16 mouse cellular contexts compared by ENCODE assay signal in the genomic region with DNA sequence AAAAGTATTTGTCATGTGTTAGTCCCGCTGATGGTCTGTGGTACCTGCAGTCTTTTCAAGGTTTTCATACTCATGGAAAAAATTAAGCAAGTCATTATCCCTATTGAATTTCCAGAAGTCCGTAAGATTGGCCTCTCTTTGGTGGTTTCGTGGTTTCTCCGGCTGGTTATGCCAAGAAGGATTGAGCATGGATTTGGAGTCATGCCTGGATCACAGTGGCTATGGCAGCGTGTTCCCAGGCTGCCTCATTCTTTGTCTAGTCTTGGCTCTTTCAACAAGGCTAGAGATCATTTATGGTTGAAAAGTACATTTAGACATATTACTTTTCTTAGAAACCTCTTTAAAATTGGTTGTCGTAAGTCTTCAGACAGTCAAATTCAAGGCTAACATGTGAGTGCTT.
DNase-seq lines count a peak whose midpoint lies in the region; ATAC-seq and TF ChIP-seq lines count a peak whose summit lies in the region.
"Had no signal": no experiment of that assay in that cellular context is flagged by ENCODE, and none has a peak within 500 bp of the region (broad histone marks: within the 10 kb centered on the region; RNA-seq: fewer than 3 reads in every experiment).

No protein-coding gene starts in this region.

- H3K79me2 ChIP-seq in myocyte (ENCODE audit: control insufficient read depth, insufficient read depth): no peaks in the 10 kb centered on the region

- no peak for ATAC-seq in kidney, embryonic 14.5 days (ENCODE audit: low FRiP score, low TSS enrichment)
- ATAC-seq: activated CD4-positive, CD25-positive, alpha-beta regulatory T cell, adult 4 months; forebrain, postnatal 0 days; inflammation-experienced regulatory T-cells, adult 6 months; liver, embryonic 12.5 days had no signal

- intact Hi-C loops in left cerebral cortex, postnatal 4 days (cut with DNase I): no loop called here
- intact Hi-C loops in left cerebral cortex, postnatal 10 days (cut with DNase I): no loop called here

- no peak overlapping the region for H3K4me3 ChIP-seq in myocyte
- no peak overlapping the region for H3K4me3 ChIP-seq in kidney, embryonic 14.5 days (ENCODE audit: low read length)
- H3K4me3 ChIP-seq: liver, embryonic 12.5 days; lung, embryonic 15.5 days had no signal

- H3K4me1 ChIP-seq in kidney, embryonic 14.5 days (ENCODE audit: control insufficient read depth, insufficient read depth, low read length): no peaks in the 10 kb centered on the region
- H3K4me1 ChIP-seq: lung, embryonic 15.5 days had no signal

- no peaks in the 10 kb centered on the region for H3K36me3 ChIP-seq in myocyte (ENCODE audit: control insufficient read depth, insufficient read depth)
- H3K36me3 ChIP-seq in kidney, embryonic 14.5 days (ENCODE audit: control insufficient read depth, insufficient read depth, low read length): 0 out of 2 replicates have a peak, but pooled peaks cover 8% of the 10 kb centered on the region
- H3K36me3 ChIP-seq: liver, embryonic 12.5 days; lung, embryonic 15.5 days had no signal

- H3K27me3 ChIP-seq in myocyte (ENCODE audit: control insufficient read depth, insufficient read depth, insufficient read length): no peaks in the 10 kb centered on the region
- no peaks in the 10 kb centered on the region for H3K27me3 ChIP-seq in kidney, embryonic 14.5 days (ENCODE audit: control insufficient read depth, insufficient read depth, low read length)
- H3K27me3 ChIP-seq: liver, embryonic 12.5 days; lung, embryonic 15.5 days had no signal

- no peak for TF ChIP-seq POLR2A in myocyte (IDR thresholded peaks at IDR 0.05; ENCODE audit: insufficient read length, low read depth)

- peak overlapping the region; percentile 33 for H3K4me2 ChIP-seq in myocyte (ENCODE audit: low read depth)
- no peak overlapping the region for H3K4me2 ChIP-seq in kidney, embryonic 14.5 days (replicated peaks; ENCODE audit: low read depth, low read length)
- H3K4me2 ChIP-seq: liver, embryonic 12.5 days; lung, embryonic 15.5 days had no signal

- 94% methylated on average over 6 of the region's 6 CpGs for whole genome bisulfite sequencing in kidney, embryonic 14.5 days

- no peaks in the 10 kb centered on the region for H3K9me3 ChIP-seq in kidney, embryonic 14.5 days (ENCODE audit: control insufficient read depth, low read length)
- H3K9me3 ChIP-seq: liver, embryonic 12.5 days; lung, embryonic 15.5 days had no signal

- no peak overlapping the region for H3K9ac ChIP-seq in kidney, embryonic 14.5 days (ENCODE audit: low read depth, low read length)
- H3K9ac ChIP-seq: forebrain, postnatal 0 days; liver, embryonic 12.5 days; lung, embryonic 15.5 days had no signal

- no peak overlapping the region for H3K27ac ChIP-seq in kidney, embryonic 14.5 days (ENCODE audit: low read depth, low read length)
- H3K27ac ChIP-seq: liver, embryonic 12.5 days; lung, embryonic 15.5 days had no signal

- peak; percentile 34 for DNase-seq in left cerebral cortex, postnatal 4 days
- no peak for DNase-seq in left cerebral cortex, postnatal 10 days (ENCODE audit: extremely low spot score in 1 of 2, low spot score in 2 of 2)
- DNase-seq in brain, adult 2 months (ENCODE audit: low read depth, low spot score): peak; percentile 63
- peak; percentile 45 for DNase-seq in cerebellum, adult 9-11 months
- DNase-seq in adrenal gland, postnatal 25 days: no peak
- DNase-seq: forebrain, postnatal 0 days; gastrocnemius, postnatal 25 days; layer of hippocampus, adult 9-11 months; midbrain, embryonic 14.5 days; right cerebral cortex, postnatal 25 days had no signal

- H3ac ChIP-seq in myocyte (ENCODE audit: control insufficient read depth, insufficient read length): no peak overlapping the region

TF ChIP-seq in myocyte, 11 proteins besides CTCF, POLR2A, EP300 and RAD21:
- TF ChIP-seq TCF12 (IDR thresholded peaks at IDR 0.05; ENCODE audit: insufficient read depth, poor library complexity, severe bottlenecking) (no peak), TCF3 (IDR thresholded peaks at IDR 0.05; ENCODE audit: insufficient read length, low read depth) (no peak), SRF (IDR thresholded peaks at IDR 0.05; ENCODE audit: control insufficient read depth, insufficient read length, low read depth) (no peak), E2F4 (IDR thresholded peaks at IDR 0.05; ENCODE audit: insufficient read depth) (no peak)

Comparison
In these comparisons a context has a peak if more than half of its experiments do, and no peak if none do; other contexts are left out.
1. DNase-seq: peak in left cerebral cortex, postnatal 4 days (single experiment), brain, adult 2 months (single experiment) and cerebellum, adult 9-11 months (single experiment); none in left cerebral cortex, postnatal 10 days (0 of 2) and adrenal gland, postnatal 25 days (single experiment).